Mouse (Mus musculus): ENCODE results near the gene Casz1. TPM values are rescaled to one million over a fixed set of nuclear protein-coding genes. Genes with fewer than 3 reads are reported as not detected.

Gene Casz1
- polyA plus RNA-seq, 1 experiment: 0.54 TPM

DNA sequence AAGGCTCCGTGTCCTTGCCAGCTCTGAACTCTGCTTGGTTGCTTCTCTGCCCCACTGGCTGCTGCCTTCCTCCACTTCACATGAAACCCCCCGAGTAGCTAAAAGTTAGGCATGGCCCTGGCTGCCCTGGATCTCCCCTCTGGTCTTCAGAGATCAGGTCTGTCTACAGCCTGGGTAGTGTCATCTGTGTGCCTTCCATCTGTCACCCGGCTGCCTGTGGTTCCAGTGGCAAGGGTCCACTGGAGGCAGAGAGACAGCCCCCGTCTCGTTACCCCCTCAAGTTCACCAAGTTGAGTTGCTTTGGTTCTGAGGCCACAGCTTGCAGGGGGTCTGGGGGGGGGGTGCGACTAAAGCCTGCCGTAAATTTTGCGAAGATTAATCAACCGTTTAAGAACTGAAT, 6.5 kb downstream of the Casz1 start:
- no peaks in the 10 kb centered on the region for H3K9me3 ChIP-seq
- H3K4me3 ChIP-seq (replicated peaks): no peak overlapping the region
- no peak for TF ChIP-seq FLI1 (IDR thresholded peaks at IDR 0.05; ENCODE audit: low read length)
- TF ChIP-seq GATA1 (IDR thresholded peaks at IDR 0.05; ENCODE audit: borderline replicate concordance, low read length): no peak
- H3K4me1 ChIP-seq: peaks cover 7% of the 10 kb centered on the region
- no peaks in the 10 kb centered on the region for H3K36me3 ChIP-seq (replicated peaks; ENCODE audit: low read length)
- peaks cover 86% of the 10 kb centered on the region for H3K27me3 ChIP-seq (replicated peaks)

DNA sequence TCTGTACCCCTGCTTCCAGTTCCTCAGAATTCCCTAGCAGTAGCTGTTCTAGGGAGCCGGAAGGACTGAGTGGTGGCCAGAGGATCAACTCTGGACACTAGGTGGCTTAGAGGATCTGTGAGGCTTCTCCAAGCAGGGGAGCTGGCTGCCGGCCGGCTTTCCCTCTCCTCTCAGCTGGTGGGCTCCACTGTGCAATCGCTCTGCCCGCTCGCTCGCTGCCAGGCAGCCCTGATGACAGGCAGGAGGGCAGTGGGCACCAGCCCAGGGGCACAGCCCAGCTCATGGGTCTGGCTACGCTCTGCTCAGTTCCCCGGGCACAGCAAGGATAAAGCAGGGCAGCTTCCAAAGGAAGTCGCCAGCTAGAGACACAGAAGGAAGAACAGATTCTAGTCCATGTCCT, 7.7 kb downstream of the Casz1 start:
- Histone ChIP-seq H3K4me3 (replicated peaks) (no peak overlapping the region), H3K9me3 (no peaks in the 10 kb centered on the region), H3K4me1 (peaks cover 1% of the 10 kb centered on the region; the same call in 1 of the 2 replicates), H3K27me3 (replicated peaks) (peaks cover 85% of the 10 kb centered on the region), H3K36me3 (replicated peaks; ENCODE audit: low read length) (no peaks in the 10 kb centered on the region)
- TF ChIP-seq GATA1 (IDR thresholded peaks at IDR 0.05; ENCODE audit: borderline replicate concordance, low read length) (no peak), FLI1 (IDR thresholded peaks at IDR 0.05; ENCODE audit: low read length) (no peak)

- Histone ChIP-seq H3K27me3 (replicated peaks) (peaks cover 88% of the 10 kb centered on the region), H3K4me1 (no peaks in the 10 kb centered on the region; the same call in 1 of the 2 replicates), H3K36me3 (replicated peaks; ENCODE audit: low read length) (no peaks in the 10 kb centered on the region), H3K9me3 (no peaks in the 10 kb centered on the region), H3K4me3 (replicated peaks) (no peak overlapping the region)
- TF ChIP-seq GATA1 (IDR thresholded peaks at IDR 0.05; ENCODE audit: borderline replicate concordance, low read length) (no peak), FLI1 (IDR thresholded peaks at IDR 0.05; ENCODE audit: low read length) (no peak)
These were observed 9.0 kb downstream of the Casz1 start for GRCm38 (mm10) chr4:148813247-148813646.

- TF ChIP-seq FLI1 (IDR thresholded peaks at IDR 0.05; ENCODE audit: low read length) (no peak), GATA1 (IDR thresholded peaks at IDR 0.05; ENCODE audit: borderline replicate concordance, low read length) (no peak)
- Histone ChIP-seq H3K9me3 (no peaks in the 10 kb centered on the region), H3K36me3 (replicated peaks; ENCODE audit: low read length) (no peaks in the 10 kb centered on the region), H3K27me3 (replicated peaks) (peaks cover 79% of the 10 kb centered on the region), H3K4me3 (replicated peaks) (no peak overlapping the region), H3K4me1 (no peaks in the 10 kb centered on the region; the same call in 1 of the 2 replicates)
These were observed 12.3 kb downstream of the Casz1 start for GRCm38 (mm10) chr4:148816556-148816955.

DNA sequence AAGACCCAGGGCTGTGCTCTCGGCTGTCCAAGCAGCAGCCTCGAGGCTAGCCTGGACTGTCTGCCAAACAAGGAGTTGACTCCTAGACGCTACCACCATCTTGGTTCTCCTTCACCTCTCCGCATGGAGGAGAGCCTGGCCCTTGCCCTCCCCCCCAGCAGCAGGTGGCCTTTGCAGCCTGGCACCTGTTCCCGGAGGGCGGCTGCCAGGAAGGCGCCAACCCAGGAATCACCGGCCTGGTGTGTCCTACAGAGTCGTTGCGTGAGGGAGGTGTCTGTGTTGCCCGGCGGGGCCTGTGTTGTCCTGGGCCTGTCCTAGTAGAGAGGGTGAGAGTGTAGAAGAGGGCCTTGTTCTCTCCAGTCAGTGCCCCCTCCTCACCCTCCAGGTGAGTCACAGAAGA, 13.9 kb downstream of the Casz1 start:
- Histone ChIP-seq H3K9me3 (no peaks in the 10 kb centered on the region), H3K36me3 (replicated peaks; ENCODE audit: low read length) (no peaks in the 10 kb centered on the region), H3K4me3 (replicated peaks) (no peak overlapping the region), H3K27me3 (replicated peaks) (peaks cover 73% of the 10 kb centered on the region), H3K4me1 (no peaks in the 10 kb centered on the region; the same call in 1 of the 2 replicates)
- TF ChIP-seq FLI1 (IDR thresholded peaks at IDR 0.05; ENCODE audit: low read length): no peak
- TF ChIP-seq GATA1 (IDR thresholded peaks at IDR 0.05; ENCODE audit: borderline replicate concordance, low read length): no peak

GRCm38 (mm10) chr4:148820171-148820570, 15.9 kb downstream of the Casz1 start:
- no peak overlapping the region for H3K4me3 ChIP-seq (replicated peaks)
- no peaks in the 10 kb centered on the region; the same call in 1 of the 2 replicates for H3K4me1 ChIP-seq
- no peaks in the 10 kb centered on the region for H3K9me3 ChIP-seq
- H3K36me3 ChIP-seq (replicated peaks; ENCODE audit: low read length): no peaks in the 10 kb centered on the region
- H3K27me3 ChIP-seq (replicated peaks): peaks cover 69% of the 10 kb centered on the region
- TF ChIP-seq GATA1 (IDR thresholded peaks at IDR 0.05; ENCODE audit: borderline replicate concordance, low read length) (no peak), FLI1 (IDR thresholded peaks at IDR 0.05; ENCODE audit: low read length) (no peak)

DNA sequence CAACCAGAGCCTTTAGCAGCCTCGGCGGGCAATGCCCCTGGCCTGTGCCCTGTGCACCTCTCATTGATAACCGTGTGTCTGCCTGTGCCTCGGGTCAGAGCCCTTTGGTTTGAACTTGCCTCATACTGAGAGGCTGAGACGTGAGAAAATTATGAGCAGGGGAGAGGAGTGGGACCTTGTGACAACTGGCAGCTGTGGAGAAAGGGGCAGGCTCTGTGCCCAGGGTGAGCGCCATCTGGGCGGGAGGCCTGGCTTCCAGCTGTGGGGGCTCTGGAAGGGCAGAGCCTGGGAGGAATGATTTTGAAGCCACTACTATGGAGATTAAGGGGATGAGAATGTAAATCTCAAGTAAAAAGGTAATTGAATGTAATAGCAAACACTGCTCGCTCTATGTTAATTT, 19.1 kb downstream of the Casz1 start:
- no peak overlapping the region for H3K4me3 ChIP-seq (replicated peaks)
- no peaks in the 10 kb centered on the region for H3K4me1 ChIP-seq
- peaks cover 66% of the 10 kb centered on the region for H3K27me3 ChIP-seq (replicated peaks)
- TF ChIP-seq FLI1 (IDR thresholded peaks at IDR 0.05; ENCODE audit: low read length) (no peak), GATA1 (IDR thresholded peaks at IDR 0.05; ENCODE audit: borderline replicate concordance, low read length) (no peak)
- H3K9me3 ChIP-seq: no peaks in the 10 kb centered on the region
- no peaks in the 10 kb centered on the region for H3K36me3 ChIP-seq (replicated peaks; ENCODE audit: low read length)

- TF ChIP-seq GATA1 (IDR thresholded peaks at IDR 0.05; ENCODE audit: borderline replicate concordance, low read length) (no peak), FLI1 (IDR thresholded peaks at IDR 0.05; ENCODE audit: low read length) (no peak)
- Histone ChIP-seq H3K9me3 (no peaks in the 10 kb centered on the region), H3K4me1 (no peaks in the 10 kb centered on the region), H3K36me3 (replicated peaks; ENCODE audit: low read length) (no peaks in the 10 kb centered on the region), H3K4me3 (replicated peaks) (no peak overlapping the region), H3K27me3 (replicated peaks) (peaks cover 62% of the 10 kb centered on the region)
These were observed 26.1 kb downstream of the Casz1 start for GRCm38 (mm10) chr4:148830350-148830749.

DNA sequence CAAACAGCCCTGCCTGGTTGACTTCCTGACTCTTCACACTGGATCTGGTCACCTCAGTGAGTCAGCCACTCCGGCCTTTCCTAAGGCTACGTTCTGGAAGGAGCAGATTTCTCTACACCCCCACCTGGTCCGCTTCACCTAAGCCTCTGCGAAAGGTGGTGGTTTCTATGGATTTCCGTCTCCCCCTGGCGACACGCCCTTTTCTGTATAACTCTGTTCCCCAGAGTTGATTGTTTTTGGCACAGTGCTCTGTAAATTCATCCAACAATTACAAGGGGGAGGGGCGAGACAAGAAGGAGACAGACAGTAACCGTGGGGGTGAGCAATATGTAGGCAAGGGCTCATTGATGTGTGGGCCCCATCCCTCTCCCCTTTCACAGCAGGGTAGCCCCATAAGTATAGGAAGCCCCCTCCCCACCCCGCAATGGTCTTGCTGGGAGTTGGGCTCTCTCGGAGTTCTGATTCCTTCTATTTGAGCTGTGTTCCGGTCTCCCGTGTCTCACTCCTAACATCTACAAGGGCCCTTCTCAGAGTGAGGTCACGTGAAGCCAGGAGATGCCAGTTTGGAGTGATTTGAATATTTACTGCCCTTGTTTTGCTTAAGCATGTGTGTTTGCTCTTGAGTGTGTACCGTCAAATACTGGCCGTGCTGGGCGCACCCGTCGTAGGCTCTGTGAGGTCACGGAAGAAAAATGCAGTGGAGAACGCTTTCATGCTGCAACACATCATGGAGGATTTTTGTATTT, 29.2 kb downstream of the Casz1 start:
- TF ChIP-seq FLI1 (IDR thresholded peaks at IDR 0.05; ENCODE audit: low read length) (no peak), GATA1 (IDR thresholded peaks at IDR 0.05; ENCODE audit: borderline replicate concordance, low read length) (no peak)
- no peaks in the 10 kb centered on the region for H3K36me3 ChIP-seq (replicated peaks; ENCODE audit: low read length)
- no peaks in the 10 kb centered on the region for H3K4me1 ChIP-seq
- H3K9me3 ChIP-seq: no peaks in the 10 kb centered on the region
- no peak overlapping the region for H3K4me3 ChIP-seq (replicated peaks)
- peaks cover 58% of the 10 kb centered on the region for H3K27me3 ChIP-seq (replicated peaks)

DNA sequence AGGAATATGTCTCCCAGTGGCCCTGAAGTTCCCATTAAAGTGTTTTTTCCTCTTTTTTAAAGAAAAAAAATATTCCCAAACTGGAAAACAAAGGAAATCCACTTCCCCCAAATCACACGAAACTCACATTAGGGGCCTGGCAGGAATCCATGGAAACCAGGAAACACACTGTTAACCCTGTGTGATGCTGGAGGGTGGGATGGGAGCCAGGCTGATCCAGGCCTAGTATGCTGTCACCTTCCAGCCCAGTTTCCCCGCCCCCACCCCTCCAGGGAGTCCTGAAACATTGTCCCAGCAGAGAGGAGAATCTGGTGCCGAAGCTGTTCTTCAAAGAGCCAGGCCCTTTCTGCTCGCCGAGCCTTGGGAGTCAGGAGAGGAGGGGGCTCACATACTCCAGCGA, 32.2 kb downstream of the Casz1 start:
- no peaks in the 10 kb centered on the region for H3K4me1 ChIP-seq
- H3K4me3 ChIP-seq (replicated peaks): no peak overlapping the region
- H3K9me3 ChIP-seq: no peaks in the 10 kb centered on the region
- H3K27me3 ChIP-seq (replicated peaks): peaks cover 65% of the 10 kb centered on the region
- TF ChIP-seq FLI1 (IDR thresholded peaks at IDR 0.05; ENCODE audit: low read length) (no peak), GATA1 (IDR thresholded peaks at IDR 0.05; ENCODE audit: borderline replicate concordance, low read length) (no peak)
- H3K36me3 ChIP-seq (replicated peaks; ENCODE audit: low read length): no peaks in the 10 kb centered on the region
